Mouse (Mus musculus): Measurements from ENCODE around the gene Gpx8.

GRCm38 (mm10) chr13:113034950-113035421 is 11.2 kb downstream of the Gpx8 start, which contains the start of gene Cdc20b:
- TF ChIP-seq CTCF (IDR thresholded peaks at IDR 0.05; ENCODE audit: low read depth, low read length) (no peak), POLR2A (IDR thresholded peaks at IDR 0.05; ENCODE audit: extremely low read depth, insufficient read depth, low read length) (no peak)

Measured in liver, adult 2 months (tissue).